Mouse (Mus musculus): ENCODE measurements around the gene Vmn2r3.
"Not testable (repeated sequence)": the region's sequence is repeated elsewhere in the genome, so short reads cannot be mapped to it uniquely, and the experiment has no call there.

Gene Vmn2r3

GRCm38 (mm10) chr3:64289609-64290008 is at the start of gene Vmn2r3:
TSS of gene Vmn2r3 (minus strand) at chr3:64289709.
- no peak for DNase-seq (ENCODE audit: low read depth)

- DNase-seq (ENCODE audit: low read depth), result no peak
These were observed 43.0 kb upstream of the Vmn2r3 start for GRCm38 (mm10) chr3:64332548-64332947.

DNA sequence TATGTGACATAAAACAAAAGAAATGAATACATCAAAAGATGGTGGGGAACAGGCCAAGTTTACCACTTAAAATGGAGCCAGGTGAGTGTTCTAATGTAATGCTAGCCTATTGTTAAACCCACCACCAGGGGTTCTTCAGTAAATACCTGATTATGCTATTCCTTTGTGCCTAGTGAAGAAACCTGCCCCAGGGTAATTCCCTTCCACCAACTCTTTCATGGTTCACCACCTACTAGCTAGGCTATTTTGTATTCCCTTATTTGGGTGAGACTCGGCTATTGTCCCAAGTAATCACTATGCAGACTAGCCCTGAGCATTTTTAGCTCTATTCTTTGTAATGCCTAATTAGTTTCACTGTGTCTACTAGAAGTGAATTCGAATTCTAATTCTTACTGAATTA is 32.3 kb upstream of the Vmn2r3 start:
- no peak for DNase-seq (ENCODE audit: low read depth)

DNA sequence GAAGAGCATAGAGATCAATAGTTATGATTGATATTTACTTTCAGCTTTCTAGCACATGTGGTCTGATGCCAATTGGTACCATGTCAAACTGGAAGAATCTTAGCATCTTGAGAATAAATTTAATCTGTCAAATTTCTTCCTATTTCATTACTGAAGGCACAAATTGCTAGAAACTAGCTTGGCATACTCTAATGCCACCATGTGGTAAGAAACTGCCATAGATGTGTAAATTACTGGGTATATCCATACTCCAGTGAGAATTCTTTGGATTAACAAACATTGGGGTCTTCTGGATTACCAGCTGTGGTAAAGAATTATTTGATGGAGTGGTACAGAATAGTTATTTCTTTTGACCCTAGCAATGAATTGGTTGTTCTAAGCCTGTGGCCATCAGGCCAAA is 17.3 kb upstream of the Vmn2r3 start:
- DNase-seq (ENCODE audit: low read depth), result no peak

- no peak for DNase-seq (ENCODE audit: low read depth)
These were observed 23.8 kb downstream of the Vmn2r3 start for GRCm38 (mm10) chr3:64265762-64266112.

- DNase-seq (ENCODE audit: low read depth), result not testable (repeated sequence)
These were observed 24.3 kb downstream of the Vmn2r3 start for GRCm38 (mm10) chr3:64265056-64265761.

DNA sequence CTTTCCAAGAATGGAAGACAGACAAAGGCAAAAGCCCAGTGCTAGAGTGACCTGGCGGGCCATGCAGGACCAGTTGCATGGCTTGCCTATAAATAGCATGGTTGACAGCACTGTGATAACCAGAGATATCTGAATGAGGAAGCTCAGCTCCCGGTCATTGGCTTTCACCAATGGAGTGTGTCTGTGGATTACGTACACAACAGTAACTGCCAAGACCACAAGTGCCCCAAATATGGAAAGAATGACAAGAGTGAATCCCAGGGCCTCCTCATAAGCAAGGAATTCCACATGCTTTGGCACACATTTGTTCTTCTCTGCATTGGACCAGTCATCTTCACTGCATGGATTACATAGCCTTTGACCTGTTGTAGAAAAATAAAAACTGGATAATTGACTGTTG is 29.9 kb downstream of the Vmn2r3 start:
- DNase-seq (ENCODE audit: low read depth), result no peak

DNA sequence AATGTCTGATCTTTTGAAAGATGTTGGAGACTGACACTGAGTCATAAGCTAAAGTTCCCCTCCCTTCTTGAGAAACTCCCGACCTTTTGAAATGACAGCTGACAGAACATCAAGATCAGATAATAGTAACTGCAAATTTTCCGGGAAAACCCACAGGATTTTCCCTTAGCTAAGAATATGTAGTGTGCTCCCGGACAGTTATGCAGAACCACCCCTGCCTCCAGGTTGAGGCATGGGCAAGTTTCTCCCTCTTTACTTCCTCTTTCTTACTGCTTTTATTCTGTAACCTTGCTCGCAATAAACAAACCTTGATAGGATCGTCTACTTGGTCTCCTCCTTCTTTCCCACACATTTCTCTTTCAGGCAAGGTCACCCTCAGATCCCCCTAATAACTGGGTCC is 37.9 kb downstream of the Vmn2r3 start:
- no peak for DNase-seq (ENCODE audit: low read depth)

- not testable (repeated sequence) for DNase-seq (ENCODE audit: low read depth)
These were observed 39.0 kb downstream of the Vmn2r3 start for GRCm38 (mm10) chr3:64250461-64250860.

- peak; percentile 31 for DNase-seq (ENCODE audit: low read depth)
These were observed 54.0 kb downstream of the Vmn2r3 start for GRCm38 (mm10) chr3:64235459-64235858.

- DNase-seq (ENCODE audit: low read depth), result not testable (repeated sequence)
These were observed 55.9 kb downstream of the Vmn2r3 start for GRCm38 (mm10) chr3:64233655-64234054.

DNA sequence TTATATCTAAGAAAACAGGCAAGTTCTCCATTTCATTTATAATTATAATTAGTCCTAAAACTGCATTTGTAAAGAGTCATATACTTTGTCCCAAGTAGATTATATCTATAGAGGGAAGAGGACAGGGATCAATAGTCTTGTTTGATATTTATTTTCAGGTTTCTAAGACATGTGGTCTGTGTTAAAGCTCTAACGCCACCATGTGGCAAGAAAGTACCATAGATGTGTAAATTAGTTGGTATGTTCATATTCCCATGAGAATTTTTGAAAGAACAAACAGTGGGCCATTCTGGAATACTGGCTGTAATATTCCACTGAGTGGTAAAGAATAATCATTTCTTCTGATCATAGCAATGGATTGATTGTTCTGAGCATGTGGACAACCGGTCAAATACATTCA is 62.3 kb downstream of the Vmn2r3 start:
- peak; percentile 11 for DNase-seq (ENCODE audit: low read depth)
